Mouse (Mus musculus) E14TG2a.4 (cell line): ENCODE data around the gene Slc22a14.

Experiments used
- H3K27me3 ChIP-seq: 2 replicates; pipeline ENCODE4 v1.6.1; 2014; ENCODE audit warnings: low read length, control low read depth; ENCODE audit not compliant: insufficient read depth
- H3K36me3 ChIP-seq: 2 replicates; pipeline ENCODE4 v1.6.1; 2014; ENCODE audit warnings: low read length, control low read depth; ENCODE audit not compliant: insufficient read depth
- H3K4me1 ChIP-seq: replicated peaks from 2 replicates; pipeline ENCODE4 v1.6.1; 2014; ENCODE audit warnings: low read depth, low read length, control low read depth
- H3K4me3 ChIP-seq: replicated peaks from 2 replicates; pipeline ENCODE4 v1.5.1; 2014; ENCODE audit warnings: mild to moderate bottlenecking, low read length
- H3K9me3 ChIP-seq: 2 replicates; pipeline ENCODE4 v1.6.1; 2014; ENCODE audit warnings: low read length, control low read depth
- CTCF ChIP-seq: conservative IDR thresholded peaks from 2 replicates; pipeline ENCODE4 v1.5.1; 2014; ENCODE audit warnings: low read length
- NANOG ChIP-seq: IDR thresholded peaks from 2 replicates; pipeline ENCODE4 v1.6.1; 2014; ENCODE audit warnings: borderline replicate concordance, low read length, mixed read lengths
- POU5F1 ChIP-seq: IDR thresholded peaks from 2 replicates; pipeline ENCODE4 v1.6.1; 2014; ENCODE audit warnings: low read length, borderline replicate concordance

Gene Slc22a14

DNA sequence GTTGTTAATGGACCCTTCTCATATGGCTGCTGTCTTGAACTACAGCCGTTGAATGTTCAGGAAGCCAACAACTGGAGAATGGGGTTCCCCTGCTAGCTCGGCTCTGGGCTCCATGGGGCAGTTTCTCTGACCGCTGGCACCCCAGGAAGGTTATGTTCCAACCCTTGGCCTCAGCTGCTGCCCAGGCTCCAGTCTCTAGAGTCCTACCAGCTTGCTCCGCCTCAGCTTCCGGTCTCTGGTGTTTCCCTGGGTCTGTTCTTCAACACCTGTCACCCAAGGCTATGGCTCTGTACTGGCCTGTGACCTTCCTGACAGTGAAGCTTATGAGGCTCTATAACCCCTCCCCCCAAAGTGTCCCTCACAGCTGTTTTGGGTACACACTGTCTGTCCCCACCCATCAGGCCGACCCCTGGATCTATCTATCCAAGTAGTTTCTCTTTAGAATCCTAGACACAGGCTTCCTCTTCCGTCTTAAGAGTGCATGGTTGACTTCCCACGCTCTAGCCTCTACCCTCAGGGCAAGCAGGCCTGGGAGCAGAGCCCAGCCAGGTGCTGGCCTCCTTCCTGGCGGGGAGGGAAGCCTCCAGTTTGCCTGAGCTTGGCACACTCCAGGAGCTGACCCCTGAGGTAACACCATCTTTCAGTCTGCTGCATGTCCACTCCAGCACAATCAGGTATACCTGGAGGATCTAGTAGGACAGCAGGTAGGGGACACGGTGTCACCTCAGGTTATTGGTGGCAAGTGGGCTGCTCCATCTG is 14.2 kb downstream of the Slc22a14 start:
- Histone ChIP-seq H3K9me3 (no peaks in the 10 kb centered on the region), H3K36me3 (peaks cover 52% of the 10 kb centered on the region), H3K4me1 (peaks cover 12% of the 10 kb centered on the region), H3K27me3 (no peaks in the 10 kb centered on the region), H3K4me3 (no peak overlapping the region)
- TF ChIP-seq POU5F1 (no peak), CTCF (no peak)

DNA sequence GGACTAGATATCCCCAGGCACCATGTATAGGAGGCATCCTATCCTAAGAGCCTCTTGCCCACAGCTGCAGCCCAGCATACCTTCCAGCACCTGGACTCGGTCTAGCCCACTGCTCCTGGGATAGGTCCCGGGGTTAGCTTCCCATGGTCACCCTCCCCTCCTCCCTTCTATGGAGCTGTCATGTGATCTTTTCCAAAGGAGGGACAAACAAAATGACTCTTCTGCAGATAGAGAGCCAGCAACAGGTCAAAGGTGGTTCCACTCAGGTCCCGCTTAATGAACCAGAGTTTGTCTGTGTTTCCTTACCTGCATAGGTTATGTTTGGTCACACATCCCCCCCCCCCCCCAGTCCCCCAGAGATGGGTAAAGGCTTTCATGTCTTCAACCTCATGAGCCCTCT is 14.8 kb downstream of the Slc22a14 start:
- 0 out of 2 replicates have a peak, but pooled peaks cover 7% of the 10 kb centered on the region for H3K4me1 ChIP-seq

DNA sequence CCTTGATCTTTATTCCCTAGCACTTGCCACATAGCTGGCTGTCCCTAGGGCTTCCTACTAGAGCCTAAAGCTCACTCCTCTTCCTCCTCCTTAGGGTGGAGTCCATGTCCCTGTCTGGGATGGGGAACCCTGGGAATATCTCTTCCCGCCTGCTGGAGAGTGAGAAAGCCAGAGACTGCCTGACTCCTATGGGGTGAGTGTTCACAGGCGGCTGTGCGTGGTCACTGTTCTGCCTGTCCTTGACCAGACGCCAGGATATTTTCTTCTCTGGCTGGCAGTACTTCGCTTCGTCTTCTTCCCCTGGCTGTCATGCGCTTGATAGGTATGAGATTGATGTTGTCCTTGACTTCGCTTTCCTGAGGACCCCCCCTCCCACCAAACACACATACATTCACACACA is 19.0 kb downstream of the Slc22a14 start:
- Histone ChIP-seq H3K4me1 (peaks cover 14% of the 10 kb centered on the region), H3K36me3 (peaks cover 89% of the 10 kb centered on the region), H3K27me3 (0 out of 2 replicates have a peak, but pooled peaks cover 4% of the 10 kb centered on the region), H3K4me3 (no peak overlapping the region), H3K9me3 (no peaks in the 10 kb centered on the region)
- no peak for TF ChIP-seq NANOG
- no peak for TF ChIP-seq POU5F1
- TF ChIP-seq CTCF, result no peak

More for the DNA sequence above, 14.8 kb downstream of the Slc22a14 start:
- Histone ChIP-seq H3K27me3 (no peaks in the 10 kb centered on the region), H3K36me3 (peaks cover 58% of the 10 kb centered on the region), H3K9me3 (no peaks in the 10 kb centered on the region), H3K4me3 (no peak overlapping the region)
- TF ChIP-seq POU5F1 (no peak), CTCF (no peak)

DNA sequence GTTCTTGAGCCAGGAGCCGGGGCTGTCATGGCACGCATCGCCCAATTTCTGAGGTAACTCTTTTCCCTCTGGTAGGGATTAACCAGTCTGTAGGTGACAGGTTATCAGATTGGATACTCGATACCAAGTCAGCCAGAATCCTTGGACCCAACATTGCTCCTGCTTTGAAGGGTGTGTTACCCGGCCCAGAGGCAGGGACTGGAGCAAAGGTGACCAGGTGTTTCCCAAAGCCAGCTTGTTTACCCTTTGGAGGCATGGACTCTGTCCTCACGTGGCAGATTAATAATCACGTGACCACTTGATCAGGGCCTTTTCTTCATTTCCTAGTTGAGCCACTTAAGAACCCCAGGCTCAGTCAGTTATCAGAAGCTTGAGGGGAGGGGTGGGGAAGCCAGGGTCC is 22.6 kb downstream of the Slc22a14 start:
- H3K4me1 ChIP-seq, result peaks cover 29% of the 10 kb centered on the region
- H3K27me3 ChIP-seq, result peaks cover 22% of the 10 kb centered on the region
- no peaks in the 10 kb centered on the region for H3K9me3 ChIP-seq
- no peak for TF ChIP-seq POU5F1
- TF ChIP-seq NANOG, result no peak
- no peak for TF ChIP-seq CTCF
- H3K36me3 ChIP-seq, result peaks cover 55% of the 10 kb centered on the region
- H3K4me3 ChIP-seq, result no peak overlapping the region

DNA sequence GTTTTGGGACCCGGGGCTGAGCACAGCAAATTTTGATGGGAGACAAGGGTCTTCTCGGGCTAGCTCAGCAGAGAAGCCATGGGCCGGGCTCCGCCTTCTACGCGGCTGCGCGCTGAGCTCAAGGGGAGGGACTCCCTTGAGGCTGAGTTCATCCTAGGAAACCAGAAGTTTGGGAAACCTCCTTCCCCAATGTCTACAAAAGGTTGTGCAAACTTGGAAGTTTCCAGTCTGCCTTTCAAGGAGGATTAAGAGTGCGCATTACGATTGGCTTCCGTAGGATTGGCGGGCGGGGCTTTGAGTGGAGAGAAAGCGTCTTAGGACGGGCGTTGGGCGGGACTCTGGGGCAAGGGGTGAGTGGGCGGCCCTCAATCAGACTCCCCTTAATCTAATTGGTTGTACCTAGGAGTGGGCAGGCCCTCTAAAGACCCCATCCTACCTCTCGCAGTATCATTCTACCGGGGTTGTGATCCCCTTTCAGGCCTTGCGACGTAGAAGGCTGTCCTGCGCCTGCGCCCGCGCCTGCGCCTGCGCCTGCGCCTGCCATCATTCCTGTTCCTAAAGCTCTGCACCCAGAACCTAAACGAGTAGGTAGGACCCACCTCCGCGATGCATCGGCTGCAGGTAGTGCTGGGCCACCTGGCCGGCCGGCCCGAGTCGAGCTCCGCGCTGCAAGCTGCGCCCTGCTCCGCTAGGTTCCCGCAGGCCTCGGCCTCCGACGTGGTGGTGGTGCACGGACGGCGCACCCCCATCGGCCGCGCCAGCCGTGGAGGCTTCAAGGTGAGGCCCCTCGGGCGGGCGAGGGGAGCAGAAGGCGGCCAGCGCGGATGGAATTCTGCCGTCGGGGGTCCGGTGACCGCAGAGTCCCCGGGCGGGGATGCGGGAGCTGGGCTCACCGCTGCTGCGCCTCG is 24.2 kb downstream of the Slc22a14 start, which contains the start of gene Myd88:
TSS of gene Myd88 (minus strand) at position 503 of the 908 bp plus-strand sequence.
- peak within 1 kb of the TSS; percentile 88 for H3K4me3 ChIP-seq
- TF ChIP-seq NANOG (peak; percentile 48; the same call in 1 of the 2 replicates), POU5F1 (no peak), CTCF (no peak)
- H3K4me1 ChIP-seq, result peaks cover 29% of the 10 kb centered on the region
- H3K27me3 ChIP-seq, result peaks cover 22% of the 10 kb centered on the region
- peaks cover 52% of the 10 kb centered on the region for H3K36me3 ChIP-seq
- H3K9me3 ChIP-seq, result no peaks in the 10 kb centered on the region

DNA sequence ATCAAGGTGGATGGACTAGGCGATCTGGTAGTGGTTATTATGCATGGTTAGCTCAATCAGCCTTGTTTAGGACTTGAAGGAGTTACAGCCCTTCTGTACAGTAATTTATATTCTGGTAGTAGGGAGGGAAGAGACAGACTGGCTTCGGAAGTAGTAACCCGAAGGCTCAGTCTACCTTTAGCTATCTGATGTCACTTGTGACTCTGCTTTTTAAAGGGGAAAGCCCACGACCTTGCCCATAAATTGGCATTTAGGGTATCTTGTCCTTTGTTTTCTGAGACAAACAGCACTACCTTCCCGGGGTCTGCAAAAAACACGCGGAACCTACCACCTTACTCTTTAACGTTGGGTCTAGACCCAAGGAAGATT is 25.2 kb downstream of the Slc22a14 start:
- Histone ChIP-seq H3K4me3 (peak overlapping the region; percentile 88), H3K4me1 (peaks cover 29% of the 10 kb centered on the region), H3K27me3 (peaks cover 22% of the 10 kb centered on the region), H3K36me3 (peaks cover 42% of the 10 kb centered on the region), H3K9me3 (no peaks in the 10 kb centered on the region)
- TF ChIP-seq NANOG (no peak), CTCF (no peak), POU5F1 (no peak)

DNA sequence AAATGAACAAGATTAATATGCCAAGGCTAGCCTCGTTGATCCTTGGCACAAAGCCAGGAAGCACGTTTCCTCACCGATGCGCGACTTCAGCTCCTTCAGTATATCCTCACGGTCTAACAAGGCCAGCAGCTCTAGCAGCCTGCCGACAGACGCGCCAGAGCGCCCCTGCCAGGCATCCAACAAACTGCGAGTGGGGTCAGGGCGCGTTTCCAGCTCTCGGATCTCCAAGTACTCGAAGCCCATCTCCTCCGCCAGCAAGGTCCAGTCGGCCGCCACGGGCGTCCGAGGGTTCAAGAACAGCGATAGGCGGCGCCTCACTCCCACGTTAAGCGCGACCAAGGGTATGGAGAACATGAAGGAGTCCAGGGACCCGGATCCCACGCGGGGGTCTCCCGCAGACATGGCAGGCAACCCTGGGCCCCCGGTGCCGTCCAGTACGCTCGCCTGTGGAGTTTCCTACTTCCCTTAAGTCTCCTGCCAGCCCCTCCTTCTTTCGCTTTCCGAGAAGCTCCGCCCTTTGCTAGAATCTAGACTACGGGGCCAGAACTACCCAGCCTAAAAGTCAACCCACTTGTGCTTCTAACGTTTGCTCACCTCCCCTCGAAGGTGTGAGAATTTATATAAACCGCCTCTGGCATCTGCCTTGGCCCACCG is 25.7 kb downstream of the Slc22a14 start, which contains the start of gene Acaa1a:
TSS of gene Acaa1a (plus strand) at position 119 of the 654 bp plus-strand sequence.
- Histone ChIP-seq H3K36me3 (peaks cover 37% of the 10 kb centered on the region), H3K27me3 (peaks cover 22% of the 10 kb centered on the region), H3K4me1 (peaks cover 30% of the 10 kb centered on the region), H3K9me3 (no peaks in the 10 kb centered on the region), H3K4me3 (peak within 1 kb of the TSS; percentile 88)
- TF ChIP-seq POU5F1, result no peak
- TF ChIP-seq CTCF, result no peak
- TF ChIP-seq NANOG, result no peak

DNA sequence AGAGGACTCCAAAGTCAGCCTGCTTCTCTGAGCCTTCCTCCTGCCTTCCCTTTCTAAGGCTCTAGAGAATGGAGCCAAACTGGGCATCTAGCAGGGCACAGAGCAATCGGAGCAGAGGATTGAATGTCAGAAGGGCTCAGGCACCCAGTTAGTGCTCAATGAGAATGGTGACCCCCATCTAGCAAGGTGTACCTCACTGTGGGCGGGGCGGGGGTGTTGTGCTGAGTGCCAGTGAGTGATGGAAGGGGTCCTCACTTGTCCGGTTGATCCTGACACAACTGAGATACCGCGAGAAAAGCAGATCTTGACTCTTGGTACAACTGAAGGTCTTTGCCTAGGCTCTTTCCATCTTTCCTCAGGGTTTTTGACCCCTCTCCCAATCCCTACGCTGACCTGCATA is 26.2 kb downstream of the Slc22a14 start:
- peaks cover 22% of the 10 kb centered on the region for H3K27me3 ChIP-seq
- H3K36me3 ChIP-seq, result peaks cover 31% of the 10 kb centered on the region
- peaks cover 36% of the 10 kb centered on the region for H3K4me1 ChIP-seq
- H3K9me3 ChIP-seq, result no peaks in the 10 kb centered on the region
- peak overlapping the region; percentile 88 for H3K4me3 ChIP-seq
- TF ChIP-seq POU5F1 (no peak), CTCF (no peak), NANOG (no peak)
